Mouse (Mus musculus): ENCODE results near the gene Ptgs2.

Gene Ptgs2

GRCm38 (mm10) chr1:150147272-150147671 is 47.4 kb downstream of the Ptgs2 start:
- no peak for DNase-seq (ENCODE audit: low read depth)

GRCm38 (mm10) chr1:150151411-150151810 is 51.6 kb downstream of the Ptgs2 start:
- DNase-seq (ENCODE audit: low read depth), result no peak
